Mouse (Mus musculus) embryonic facial prominence, embryonic 10.5 days (tissue): Measurements from ENCODE around the gene Bclaf1. TPM values are rescaled to one million over a fixed set of nuclear protein-coding genes. Genes with fewer than 3 reads are reported as not detected.

Experiments used
- DNase-seq: peaks from one replicate; pipeline ENCODE4 v3.0.0-alpha.2; 2017; ENCODE audit warnings: low spot score
- H3K27ac ChIP-seq: fragments of 300-500 bp; sonication (generic); replicated peaks from 2 replicates; pipeline ENCODE4 v1.5.1; 2016; ENCODE audit warnings: mild to moderate bottlenecking
- H3K27me3 ChIP-seq: fragments of 300-500 bp; sonication (generic); replicated peaks from 2 replicates; pipeline ENCODE4 v1.6.1; 2016; ENCODE audit warnings: low read depth, mild to moderate bottlenecking; ENCODE audit not compliant: poor library complexity, severe bottlenecking
- H3K36me3 ChIP-seq: fragments of 300-500 bp; sonication (generic); replicated peaks from 2 replicates; pipeline ENCODE4 v1.6.1; 2016; ENCODE audit warnings: mild to moderate bottlenecking, moderate library complexity
- H3K4me1 ChIP-seq: fragments of 300-500 bp; sonication (generic); 2 replicates; pipeline ENCODE4 v1.6.1; 2016
- H3K4me3 ChIP-seq: fragments of 300-500 bp; sonication (generic); 2 replicates; pipeline ENCODE4 v1.5.1; 2016; ENCODE audit warnings: mild to moderate bottlenecking, moderate library complexity
- H3K9me3 ChIP-seq: fragments of 300-500 bp; sonication (generic); 2 replicates; pipeline ENCODE4 v1.6.1; 2016; ENCODE audit warnings: mild to moderate bottlenecking
- WGBS: fragments of 180-500 bp; shearing (Covaris S2); methylation state at CpG from one replicate; pipeline ENCODE4 v1.1.7; 2016; 5-methylcytosine and 5-hydroxymethylcytosine counted together
- polyA plus RNA-seq: library from polyadenylated mRNA; unstranded; fragments of >200 nt; fragmentation: Nextera tagmentation; extraction: Ambion mirVana; gene quantifications from 2 replicates; pipeline ENCODE4 v1.2.1, GENCODE M21; 2016

The Bclaf1 gene
- polyA plus RNA-seq = 175 and 177 TPM in 2 replicates

GRCm38 (mm10) chr10:20311918-20312735 lies at the start of gene Bclaf1:
Gene Bclaf1, plus strand, starts transcription at chr10:20312469.
- DNase-seq = peak; percentile 100
- under 1% methylated on average over 84 of the region's 84 CpGs for WGBS
- Histone ChIP-seq H3K9me3 (no peaks in the 10 kb centered on the region), H3K27ac (peak within 1 kb of the TSS; percentile 98), H3K36me3 (peaks cover 22% of the 10 kb centered on the region), H3K4me3 (peak within 1 kb of the TSS; percentile 82), H3K4me1 (peaks cover 19% of the 10 kb centered on the region), H3K27me3 (no peaks in the 10 kb centered on the region)

- 87% methylated on average over 6 of the region's 6 CpGs for WGBS
- Histone ChIP-seq H3K27me3 (no peaks in the 10 kb centered on the region), H3K36me3 (no peaks in the 10 kb centered on the region), H3K4me1 (peaks cover 5% of the 10 kb centered on the region; the same call in 1 of the 2 replicates), H3K27ac (no peak overlapping the region), H3K4me3 (no peak overlapping the region), H3K9me3 (no peaks in the 10 kb centered on the region)
- no peak for DNase-seq
Observed at GRCm38 (mm10) chr10:20262896-20263295, 49.4 kb upstream of the Bclaf1 start.

GRCm38 (mm10) chr10:20264479-20264878 lies 47.8 kb upstream of the Bclaf1 start:
- H3K4me3 ChIP-seq = no peak overlapping the region
- WGBS = 89% methylated on average over 7 of the region's 7 CpGs
- H3K9me3 ChIP-seq = no peaks in the 10 kb centered on the region
- no peak overlapping the region for H3K27ac ChIP-seq
- peaks cover 5% of the 10 kb centered on the region; the same call in 1 of the 2 replicates for H3K4me1 ChIP-seq
- DNase-seq = no peak
- no peaks in the 10 kb centered on the region for H3K36me3 ChIP-seq
- H3K27me3 ChIP-seq = no peaks in the 10 kb centered on the region

DNA sequence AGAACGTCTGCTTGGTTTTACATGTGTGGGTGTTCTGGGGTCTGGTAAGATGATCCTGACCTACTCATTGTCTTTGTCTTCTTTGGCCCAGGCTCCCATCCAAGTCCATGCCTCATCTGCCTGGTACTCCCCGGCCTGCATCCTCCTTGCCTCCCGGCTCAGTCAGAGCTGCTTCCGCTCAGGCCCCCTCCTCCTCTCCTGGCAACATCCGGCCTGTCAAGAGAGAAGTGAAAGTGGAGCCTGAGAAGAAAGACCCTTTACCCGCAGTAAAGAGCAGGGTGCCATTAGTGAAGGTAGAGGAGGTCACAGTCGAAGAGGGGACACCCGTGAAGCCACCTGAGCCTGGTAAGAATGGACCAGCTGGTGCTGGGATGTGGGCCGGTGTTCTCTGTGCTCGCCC lies 45.2 kb upstream of the Bclaf1 start:
- no peak overlapping the region for H3K4me3 ChIP-seq
- H3K9me3 ChIP-seq = no peaks in the 10 kb centered on the region
- no peak overlapping the region for H3K27ac ChIP-seq
- 0 out of 2 replicates have a peak, but pooled peaks cover 5% of the 10 kb centered on the region for H3K36me3 ChIP-seq
- peaks cover 5% of the 10 kb centered on the region; the same call in 1 of the 2 replicates for H3K4me1 ChIP-seq
- 78% methylated on average over 10 of the region's 10 CpGs for WGBS
- no peak for DNase-seq
- H3K27me3 ChIP-seq = no peaks in the 10 kb centered on the region

GRCm38 (mm10) chr10:20268945-20269344 lies 43.3 kb upstream of the Bclaf1 start:
- no peak overlapping the region for H3K27ac ChIP-seq
- peaks cover 8% of the 10 kb centered on the region for H3K27me3 ChIP-seq
- H3K4me1 ChIP-seq = peaks cover 12% of the 10 kb centered on the region
- H3K4me3 ChIP-seq = no peak overlapping the region
- WGBS = 81% methylated on average over 7 of the region's 7 CpGs
- DNase-seq = no peak
- H3K36me3 ChIP-seq = 0 out of 2 replicates have a peak, but pooled peaks cover 6% of the 10 kb centered on the region
- no peaks in the 10 kb centered on the region for H3K9me3 ChIP-seq

DNA sequence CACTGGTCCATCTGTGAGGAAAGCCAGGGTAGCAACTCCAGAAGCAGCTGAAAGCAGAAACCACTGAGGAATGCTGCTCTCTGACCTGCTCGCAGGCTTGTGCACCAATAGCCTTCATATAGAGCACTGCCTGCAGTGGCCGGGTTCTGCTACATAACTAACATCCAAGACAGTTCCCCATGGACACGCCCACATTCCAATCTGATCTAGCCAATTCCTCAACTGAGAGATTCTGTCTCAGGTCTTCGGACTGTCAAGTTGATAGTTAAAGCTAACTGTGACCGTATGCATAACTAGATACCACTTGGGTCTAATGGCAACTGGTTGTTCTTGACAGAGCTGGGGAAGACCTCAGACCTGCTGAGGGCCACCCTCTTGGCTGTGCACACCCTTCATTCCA lies 39.9 kb upstream of the Bclaf1 start:
- Histone ChIP-seq H3K27me3 (peaks cover 8% of the 10 kb centered on the region), H3K4me3 (no peak overlapping the region), H3K4me1 (peaks cover 7% of the 10 kb centered on the region; the same call in 1 of the 2 replicates), H3K27ac (no peak overlapping the region), H3K36me3 (0 out of 2 replicates have a peak, but pooled peaks cover 6% of the 10 kb centered on the region), H3K9me3 (no peaks in the 10 kb centered on the region)
- 89% methylated on average over 5 of the region's 5 CpGs for WGBS
- no peak for DNase-seq

- no peak for DNase-seq
- H3K4me3 ChIP-seq = no peak overlapping the region
- no peaks in the 10 kb centered on the region for H3K9me3 ChIP-seq
- WGBS = 65% methylated on average over 15 of the region's 15 CpGs
- 0 out of 2 replicates have a peak, but pooled peaks cover 6% of the 10 kb centered on the region for H3K36me3 ChIP-seq
- peaks cover 7% of the 10 kb centered on the region; the same call in 1 of the 2 replicates for H3K4me1 ChIP-seq
- peaks cover 8% of the 10 kb centered on the region for H3K27me3 ChIP-seq
- H3K27ac ChIP-seq = no peak overlapping the region
Observed at GRCm38 (mm10) chr10:20273278-20273677, 39.0 kb upstream of the Bclaf1 start.

DNA sequence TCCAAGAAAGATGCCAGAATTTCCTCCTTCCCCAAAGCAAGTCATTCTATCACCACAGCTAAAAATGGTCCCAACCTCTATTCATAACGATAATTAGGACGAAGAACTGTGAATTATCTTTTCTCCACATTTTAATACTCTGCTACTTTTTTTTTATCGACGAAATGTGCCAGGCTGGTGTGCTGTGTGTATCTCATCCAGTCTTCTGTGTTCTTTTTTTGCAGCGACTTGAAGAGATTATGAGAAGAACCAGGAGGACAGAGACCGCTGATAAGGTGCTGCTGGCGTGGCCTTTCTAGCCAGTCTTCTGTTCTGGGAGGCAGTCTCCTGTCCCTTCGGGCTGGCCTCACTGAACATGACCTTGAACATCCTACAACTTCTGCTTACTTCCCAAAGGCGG lies 38.2 kb upstream of the Bclaf1 start:
- Histone ChIP-seq H3K4me1 (peaks cover 7% of the 10 kb centered on the region; the same call in 1 of the 2 replicates), H3K4me3 (no peak overlapping the region), H3K27me3 (peaks cover 8% of the 10 kb centered on the region), H3K36me3 (0 out of 2 replicates have a peak, but pooled peaks cover 6% of the 10 kb centered on the region), H3K9me3 (no peaks in the 10 kb centered on the region), H3K27ac (no peak overlapping the region)
- DNase-seq = no peak
- WGBS = 86% methylated on average over 9 of the region's 9 CpGs

GRCm38 (mm10) chr10:20281456-20281855 lies 30.8 kb upstream of the Bclaf1 start:
- H3K27me3 ChIP-seq = no peaks in the 10 kb centered on the region
- peaks cover 21% of the 10 kb centered on the region for H3K4me1 ChIP-seq
- H3K4me3 ChIP-seq = no peak overlapping the region
- no peak overlapping the region for H3K27ac ChIP-seq
- no peaks in the 10 kb centered on the region for H3K9me3 ChIP-seq
- DNase-seq = no peak
- 68% methylated on average over 2 of the region's 2 CpGs for WGBS
- H3K36me3 ChIP-seq = no peaks in the 10 kb centered on the region

GRCm38 (mm10) chr10:20285289-20285975 lies 26.8 kb upstream of the Bclaf1 start:
- no peaks in the 10 kb centered on the region for H3K9me3 ChIP-seq
- no peaks in the 10 kb centered on the region for H3K27me3 ChIP-seq
- H3K4me3 ChIP-seq = peak overlapping the region; percentile 32; the same call in 1 of the 2 replicates
- peak overlapping the region; percentile 83 for H3K27ac ChIP-seq
- 29% methylated on average over 10 of the region's 10 CpGs for WGBS
- H3K36me3 ChIP-seq = no peaks in the 10 kb centered on the region
- peak; percentile 61 for DNase-seq
- H3K4me1 ChIP-seq = peaks cover 33% of the 10 kb centered on the region

- Histone ChIP-seq H3K9me3 (no peaks in the 10 kb centered on the region), H3K4me3 (peak overlapping the region; percentile 32), H3K4me1 (peaks cover 37% of the 10 kb centered on the region), H3K27ac (peak overlapping the region; percentile 83), H3K27me3 (no peaks in the 10 kb centered on the region), H3K36me3 (no peaks in the 10 kb centered on the region)
- 39% methylated on average over 15 of the region's 15 CpGs for WGBS
- peak; percentile 56 for DNase-seq
Observed at GRCm38 (mm10) chr10:20285994-20286836, 26.1 kb upstream of the Bclaf1 start.

DNA sequence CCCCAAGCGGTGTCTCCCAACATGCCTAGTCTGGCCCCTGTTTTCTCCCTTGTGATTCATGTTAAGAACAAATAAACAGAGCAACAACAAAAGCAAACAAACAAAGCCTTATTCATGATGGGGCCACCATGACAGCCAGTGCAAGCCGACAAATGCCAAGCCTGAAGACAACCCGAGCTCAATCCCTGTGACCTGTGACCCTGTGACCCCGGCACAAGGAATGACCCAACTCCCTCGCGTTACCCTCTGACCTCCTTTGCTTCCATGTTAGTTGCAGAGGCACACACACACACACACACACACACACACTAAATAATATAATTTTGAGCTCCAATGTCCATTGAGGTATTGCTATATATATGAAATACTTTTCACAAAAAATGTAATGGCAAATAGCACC lies 24.9 kb upstream of the Bclaf1 start:
- peaks cover 37% of the 10 kb centered on the region for H3K4me1 ChIP-seq
- H3K9me3 ChIP-seq = no peaks in the 10 kb centered on the region
- peak overlapping the region; percentile 83 for H3K27ac ChIP-seq
- H3K36me3 ChIP-seq = no peaks in the 10 kb centered on the region
- H3K4me3 ChIP-seq = no peak overlapping the region
- no peak for DNase-seq
- 22% methylated on average over 6 of the region's 6 CpGs for WGBS
- H3K27me3 ChIP-seq = no peaks in the 10 kb centered on the region
